Mouse (Mus musculus) gastrocnemius, adult 8-10 months (tissue): ENCODE data around the gene Hnrnpll. TPM values are rescaled to one million over a fixed set of nuclear protein-coding genes. Genes with fewer than 3 reads are reported as not detected.

Experiments
- DNase-seq, 2 experiments: peaks; one replicate each; pipeline ENCODE4 v3.0.0; 2022; ENCODE audit warnings: low spot score in 2 of 2
- total RNA-seq, 4 experiments: library from RNA; stranded (reverse); gene quantifications; 2 replicates each; pipeline ENCODE4 v1.2.4; 2022

Hnrnpll gene
- total RNA-seq, 4 experiments from 2014 or later = 15.5 to 16.7 (median 16.0) TPM

- DNase-seq = peak; percentile 70 to 78
Measured at GRCm38 (mm10) chr17:80002385-80002852, 59.7 kb downstream of the Hnrnpll start.

- DNase-seq = no peak
Measured at GRCm38 (mm10) chr17:79999631-80000030, 62.5 kb downstream of the Hnrnpll start.

GRCm38 (mm10) chr17:79998986-79999385, 63.1 kb downstream of the Hnrnpll start:
- DNase-seq = peak in 1 of 2 experiments; percentile 75

GRCm38 (mm10) chr17:79995091-79995691, 66.9 kb downstream of the Hnrnpll start:
- DNase-seq = peak; percentile 54 to 58

- no peak for DNase-seq
Measured at GRCm38 (mm10) chr17:79992114-79992513, 70.0 kb downstream of the Hnrnpll start.

- peak; percentile 72 to 87 for DNase-seq
Measured at GRCm38 (mm10) chr17:79991166-79991958, 70.8 kb downstream of the Hnrnpll start.

GRCm38 (mm10) chr17:79990161-79990560, 72.0 kb downstream of the Hnrnpll start:
- DNase-seq = peak; percentile 57 to 79

- DNase-seq = no peak
Measured at GRCm38 (mm10) chr17:79984450-79984849, 77.7 kb downstream of the Hnrnpll start.

- DNase-seq = no peak
Measured at GRCm38 (mm10) chr17:79982955-79983529, 79.1 kb downstream of the Hnrnpll start.

GRCm38 (mm10) chr17:79982548-79982947, 79.6 kb downstream of the Hnrnpll start:
- no peak for DNase-seq

- no peak for DNase-seq
Measured at GRCm38 (mm10) chr17:79981758-79982481, 80.2 kb downstream of the Hnrnpll start.

- no peak for DNase-seq
Measured at GRCm38 (mm10) chr17:79981348-79981747, 80.8 kb downstream of the Hnrnpll start.

GRCm38 (mm10) chr17:79980421-79981120, 81.6 kb downstream of the Hnrnpll start:
- DNase-seq = no peak

Other genes with a start within 250 kb of the Hnrnpll start
- 100 to 1,000 TPM; 140 to 155 (median 147) TPM for gene Atl2, start 166.2 kb downstream of the Hnrnpll start, total RNA-seq
- 1 to 10 TPM; 1.9 to 3.0 (median 2.4) TPM for gene Galm, start 65.1 kb upstream of the Hnrnpll start, total RNA-seq
- 10 to 100 TPM; 25.5 to 31.1 (median 28.5) TPM for gene Srsf7, start 145.0 kb upstream of the Hnrnpll start, total RNA-seq
- under 1 TPM in 1 of 4 experiments, not detected in 3; 0.13 TPM for gene Ttc39d, start 145.1 kb upstream of the Hnrnpll start, total RNA-seq
- 1 to 10 TPM; 6.0 to 8.1 (median 7.2) TPM for gene Gemin6, start 162.1 kb upstream of the Hnrnpll start, total RNA-seq
- gene Morn2, start 227.9 kb upstream of the Hnrnpll start, total RNA-seq = 1 to 10 TPM; 5.5 to 9.6 (median 7.1) TPM
- gene Dhx57, start 228.1 kb upstream of the Hnrnpll start, total RNA-seq = 10 to 100 TPM in 1 of 4 experiments, 1 to 10 TPM in 3; 6.8 to 10.0 (median 7.6) TPM
- gene Arhgef33, start 245.1 kb upstream of the Hnrnpll start, total RNA-seq = not detected